Mouse (Mus musculus): ENCODE data around the gene Naa16.

Naa16 gene

GRCm38 (mm10) chr14:79390265-79390926 lies at the start of gene Naa16:
Naa16 (minus strand) TSS chr14:79390778.
- DNase-seq = peak; percentile 95 to 98

- DNase-seq = no peak
Measured at GRCm38 (mm10) chr14:79434068-79434467, 43.5 kb upstream of the Naa16 start.

- peak in 1 of 2 experiments; percentile 22 for DNase-seq
Measured at GRCm38 (mm10) chr14:79426730-79427365, 36.3 kb upstream of the Naa16 start.

- peak; percentile 94 to 97 for DNase-seq
Measured at GRCm38 (mm10) chr14:79425979-79426729, 35.6 kb upstream of the Naa16 start, which contains the start of gene Kbtbd7. Kbtbd7 (plus strand) TSS chr14:79426511.

- DNase-seq = no peak
Measured at GRCm38 (mm10) chr14:79420083-79420685, 29.6 kb upstream of the Naa16 start.

GRCm38 (mm10) chr14:79413121-79413520 lies 22.5 kb upstream of the Naa16 start:
- DNase-seq = no peak

- DNase-seq = no peak
Measured at GRCm38 (mm10) chr14:79410662-79411061, 20.1 kb upstream of the Naa16 start.

GRCm38 (mm10) chr14:79409278-79409830 lies 18.8 kb upstream of the Naa16 start:
- no peak for DNase-seq

- DNase-seq = no peak
Measured at GRCm38 (mm10) chr14:79407641-79408040, 17.1 kb upstream of the Naa16 start.

- DNase-seq = peak; percentile 73 to 78
Measured at GRCm38 (mm10) chr14:79397321-79398122, 6.9 kb upstream of the Naa16 start, which contains the start of gene Mtrf1. Mtrf1 (plus strand) TSS chr14:79397772.

GRCm38 (mm10) chr14:79394564-79394963 lies 4.0 kb upstream of the Naa16 start:
- DNase-seq = peak; percentile 17 to 49

- no peak for DNase-seq
Measured at GRCm38 (mm10) chr14:79393289-79393688, 2.7 kb upstream of the Naa16 start.

GRCm38 (mm10) chr14:79389438-79390264 lies 927 bp downstream of the Naa16 start:
- peak; percentile 34 to 54 for DNase-seq

- DNase-seq = no peak
Measured at GRCm38 (mm10) chr14:79388304-79388703, 2.3 kb downstream of the Naa16 start.

- no peak for DNase-seq
Measured at GRCm38 (mm10) chr14:79383120-79383519, 7.5 kb downstream of the Naa16 start.

GRCm38 (mm10) chr14:79377041-79377440 lies 13.5 kb downstream of the Naa16 start:
- DNase-seq = no peak

- DNase-seq = no peak
Measured at GRCm38 (mm10) chr14:79358055-79358454, 32.5 kb downstream of the Naa16 start.

GRCm38 (mm10) chr14:79346384-79346783 lies 44.2 kb downstream of the Naa16 start:
- DNase-seq = no peak

- DNase-seq = no peak
Measured at GRCm38 (mm10) chr14:79335613-79336012, 55.0 kb downstream of the Naa16 start.

GRCm38 (mm10) chr14:79331936-79332335 lies 58.6 kb downstream of the Naa16 start:
- peak in 1 of 2 experiments; percentile 18 for DNase-seq
